Mouse (Mus musculus) brain, embryonic 14.5 days (tissue): ENCODE data around the gene Tgfbr3l.

Source experiments
- CTCF ChIP-seq: fragments of 200-500 bp; IDR thresholded peaks from 2 replicates; pipeline ENCODE4 v1.5.1; 2012; ENCODE audit warnings: inconsistent platforms, mild to moderate bottlenecking, moderate library complexity, borderline replicate concordance; ENCODE audit not compliant: insufficient read depth, insufficient read length; ENCODE audit errors: extremely low read depth
- POLR2A ChIP-seq: fragments of 200-500 bp; IDR thresholded peaks from 2 replicates; pipeline ENCODE4 v1.6.1; 2012; ENCODE audit warnings: mild to moderate bottlenecking, inconsistent platforms, borderline replicate concordance; ENCODE audit not compliant: poor library complexity, insufficient read depth, insufficient read length, severe bottlenecking; ENCODE audit errors: extremely low read depth

DNA sequence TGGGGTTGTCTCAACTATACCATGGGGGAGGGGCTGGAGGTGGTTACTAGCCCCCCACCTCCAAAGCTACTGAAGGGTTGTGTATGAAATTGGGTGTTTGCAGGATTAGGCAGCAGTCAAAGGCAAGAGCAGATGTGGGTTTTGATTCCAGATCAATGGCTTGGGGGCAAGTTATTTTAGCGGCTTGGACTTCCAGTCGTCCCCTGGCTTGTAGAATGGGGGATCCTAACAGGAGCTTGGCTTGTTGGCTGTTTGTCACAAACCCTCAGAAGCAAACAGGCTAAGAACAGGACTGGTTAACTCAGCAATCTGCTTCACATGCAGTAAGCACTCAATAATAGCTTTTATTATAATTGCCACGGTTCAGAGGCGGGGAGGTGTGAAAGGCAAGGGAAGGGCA is 9.3 kb downstream of the Tgfbr3l start:
- TF ChIP-seq CTCF (no peak), POLR2A (no peak)
